Mouse (Mus musculus): ENCODE results near the gene Rnf17.

The Rnf17 gene

DNA sequence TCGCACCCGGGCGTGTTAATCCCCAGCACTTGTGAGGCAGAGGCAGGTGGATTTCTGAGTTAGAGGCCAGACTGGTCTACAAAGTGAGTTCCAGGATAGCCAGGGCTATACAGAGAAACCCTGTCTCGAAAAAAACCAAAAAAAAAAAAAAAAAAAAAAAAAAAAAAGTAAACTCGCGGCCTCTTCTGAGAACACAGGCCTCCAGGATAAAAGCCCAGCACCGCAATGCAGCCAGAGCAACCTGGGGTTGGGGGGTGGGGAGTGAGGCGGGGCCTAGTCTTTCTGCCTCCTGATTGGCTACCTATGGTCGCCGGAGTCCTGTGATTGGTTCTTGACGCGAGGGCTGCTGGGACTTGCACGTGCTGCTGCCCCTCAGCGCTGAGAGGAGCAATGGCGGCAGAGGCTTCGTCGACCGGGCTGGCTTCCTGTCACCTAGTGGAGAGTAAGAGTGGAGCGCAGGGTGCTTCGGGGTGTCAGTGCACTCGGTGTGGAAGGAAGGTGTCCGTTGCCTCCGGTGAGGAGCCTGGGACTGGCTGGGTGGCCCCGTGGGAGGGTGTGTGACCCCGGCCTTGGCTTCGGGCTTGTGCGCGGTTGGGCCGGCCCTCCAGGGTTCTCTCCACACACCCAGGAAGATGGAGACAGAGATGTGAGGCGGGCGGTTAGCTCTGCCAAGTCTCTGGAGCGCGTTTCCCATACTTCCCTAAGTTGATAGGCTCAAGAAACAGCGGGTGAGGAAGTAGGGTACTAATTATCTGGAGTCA lies at the start of gene Rnf17:
TSS of gene Rnf17 (plus strand) at position 271 of the 761 bp plus-strand sequence.
- no peak for DNase-seq

DNA sequence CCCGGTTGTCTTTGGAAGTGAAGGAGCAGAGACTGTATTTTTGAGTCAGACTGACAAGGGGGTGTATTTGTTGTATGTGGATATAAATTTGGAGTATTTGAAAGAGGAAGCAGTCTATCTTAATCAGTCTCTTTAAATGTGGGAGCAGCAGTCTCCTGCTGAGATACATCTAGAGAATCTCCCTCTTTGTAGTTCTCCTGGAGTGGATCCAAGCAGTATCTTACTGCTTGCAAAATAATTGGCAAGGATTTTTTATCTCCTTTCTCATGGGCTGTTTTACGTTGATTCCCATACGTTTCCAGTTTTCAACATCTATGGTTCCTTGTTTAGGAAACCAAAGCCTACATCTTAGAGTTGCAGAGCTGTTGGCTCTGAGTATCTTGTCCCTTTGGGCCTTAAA lies 47.6 kb upstream of the Rnf17 start:
- no peak for DNase-seq

DNA sequence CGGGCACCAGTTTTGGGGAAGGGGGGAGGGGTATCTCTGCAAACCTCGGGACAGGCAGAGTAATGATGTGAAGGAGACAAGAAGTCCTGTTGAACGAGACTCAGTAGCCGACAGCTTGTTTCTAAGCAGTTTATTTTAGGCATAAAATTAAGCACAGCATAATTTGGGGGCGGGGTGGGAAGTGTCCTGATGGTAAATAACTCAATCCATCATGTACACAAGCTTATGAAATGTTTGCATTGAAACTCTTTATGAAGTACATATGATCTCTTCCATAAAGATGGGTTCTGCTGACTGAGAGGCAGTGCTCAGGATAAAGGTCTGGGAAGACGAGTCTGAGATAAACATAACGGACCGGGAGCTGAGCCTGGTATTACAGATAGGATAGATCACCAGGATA lies 47.0 kb upstream of the Rnf17 start:
- no peak for DNase-seq

DNA sequence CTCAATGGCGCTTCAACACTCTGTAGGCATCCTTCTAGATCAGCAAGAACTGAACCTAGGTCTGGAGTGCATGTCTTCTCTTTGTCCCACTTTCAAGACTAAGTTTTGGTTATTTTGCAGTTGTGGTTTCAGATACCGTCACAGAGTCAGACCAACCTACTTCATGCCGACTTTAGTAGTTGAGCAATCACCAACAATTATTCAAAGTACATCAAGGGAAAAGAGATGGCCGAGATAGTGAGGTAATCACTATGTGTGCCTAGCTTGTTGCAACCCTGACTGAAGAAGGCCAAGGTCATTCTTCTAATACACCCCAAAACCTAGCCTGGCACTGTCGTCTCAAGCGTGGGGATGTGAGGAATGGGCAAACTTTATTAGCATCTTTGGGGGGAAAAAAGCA lies 46.2 kb upstream of the Rnf17 start:
- no peak for DNase-seq

DNA sequence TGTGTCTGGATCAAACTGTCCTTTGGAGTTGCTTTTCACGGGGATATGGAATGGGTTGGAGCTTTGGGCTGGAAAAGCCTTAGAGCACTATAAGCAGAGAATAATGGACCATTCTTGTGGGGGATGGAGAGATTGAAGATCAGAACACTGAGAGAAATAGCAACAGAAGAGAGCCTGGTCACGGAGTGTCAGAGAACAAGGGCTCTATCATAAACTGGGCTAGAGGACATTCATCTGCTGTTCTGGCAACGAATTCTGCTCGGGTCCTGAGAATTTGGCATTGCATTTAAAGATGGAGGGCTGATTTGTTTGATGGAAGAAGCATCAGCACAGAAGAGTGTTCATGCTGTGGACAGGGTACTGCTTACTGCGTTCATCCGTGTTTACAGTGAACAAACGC lies 44.0 kb upstream of the Rnf17 start:
- DNase-seq = no peak

DNA sequence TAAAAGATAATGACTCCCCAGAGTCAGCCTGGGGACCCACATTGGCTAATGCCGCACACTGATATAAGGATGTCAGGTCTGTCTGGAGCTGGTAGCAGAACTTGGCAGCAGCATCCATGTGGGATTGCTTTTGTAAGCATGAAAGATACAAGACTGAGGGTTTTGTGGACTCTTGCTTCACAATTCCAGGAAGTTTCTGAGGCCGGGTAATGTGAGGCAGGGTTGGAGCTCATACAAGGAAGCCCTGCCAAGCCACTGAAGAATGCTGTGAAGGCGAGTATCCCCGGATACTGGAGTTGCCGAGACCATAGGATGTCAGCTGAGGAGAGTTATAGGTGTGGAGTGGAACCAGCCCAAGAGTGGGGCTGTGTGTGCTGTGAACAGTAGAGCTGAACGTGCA lies 43.2 kb upstream of the Rnf17 start:
- no peak for DNase-seq

DNA sequence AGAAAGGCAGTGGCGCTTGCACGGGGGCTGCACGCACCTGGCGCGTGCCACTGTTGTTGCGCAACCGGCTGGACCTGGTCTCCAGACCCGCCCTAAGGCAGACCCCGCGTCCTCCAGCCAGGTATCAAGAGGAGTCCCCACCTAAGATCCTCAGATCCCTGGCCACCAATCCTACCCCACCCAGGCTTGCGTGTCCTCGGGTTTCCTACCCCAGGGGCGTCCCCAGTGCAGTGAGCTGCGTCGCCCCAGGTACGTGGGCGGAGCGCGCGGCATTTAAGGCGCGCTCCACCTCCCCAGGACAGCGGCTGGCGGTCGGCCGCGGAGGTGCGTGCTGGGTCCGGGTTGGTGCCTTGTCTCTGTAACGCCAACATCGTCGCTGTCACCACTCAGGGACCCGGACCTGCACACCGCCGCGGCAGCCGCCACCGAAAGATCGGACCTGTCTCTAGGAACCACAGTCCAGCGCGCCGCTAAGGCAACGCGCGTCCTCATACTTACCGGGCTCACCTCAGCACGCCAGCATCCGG lies 37.6 kb upstream of the Rnf17 start, which contains the start of gene Atp12a:
TSS of gene Atp12a (plus strand) at position 358 of the 527 bp plus-strand sequence.
- no peak for DNase-seq

DNA sequence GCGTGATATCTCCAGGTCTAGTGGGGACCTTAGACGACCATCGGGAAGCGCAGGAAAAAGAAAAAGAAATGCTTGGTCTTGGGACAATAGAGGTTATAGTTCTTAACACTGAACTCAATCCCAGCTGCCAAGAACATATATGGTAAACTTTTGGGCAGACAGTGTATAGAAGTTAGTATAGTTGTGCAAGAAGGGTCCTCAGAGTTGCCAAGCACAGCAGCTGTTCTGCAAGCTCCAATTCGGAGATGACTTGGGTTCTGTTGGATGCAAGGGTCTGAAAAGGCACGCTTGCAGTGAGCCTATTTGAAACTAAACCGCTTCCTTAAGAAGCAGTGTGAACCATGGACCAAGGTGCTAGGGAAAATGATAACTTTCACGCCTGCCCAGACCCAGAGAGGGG lies 37.1 kb upstream of the Rnf17 start:
- DNase-seq = no peak

DNA sequence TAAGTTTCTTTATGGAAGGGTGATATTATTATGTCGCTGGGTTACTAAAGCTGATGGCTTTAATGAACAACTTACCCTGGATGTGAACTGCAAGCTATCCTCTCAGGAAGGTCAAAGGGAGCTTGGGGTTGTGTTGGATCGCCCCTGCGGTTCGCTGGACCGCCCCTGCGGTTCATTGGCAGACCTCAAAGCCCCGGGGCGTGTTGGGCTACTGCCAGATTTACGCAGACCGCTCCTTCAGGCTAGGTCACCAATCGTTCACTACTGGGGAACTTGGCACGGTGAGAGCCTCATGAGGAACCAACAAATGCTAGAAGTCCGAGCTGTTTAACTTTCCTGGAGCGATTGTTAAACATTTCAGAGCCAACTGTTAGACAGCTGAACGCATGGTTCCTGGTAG lies 35.7 kb upstream of the Rnf17 start:
- DNase-seq = no peak

DNA sequence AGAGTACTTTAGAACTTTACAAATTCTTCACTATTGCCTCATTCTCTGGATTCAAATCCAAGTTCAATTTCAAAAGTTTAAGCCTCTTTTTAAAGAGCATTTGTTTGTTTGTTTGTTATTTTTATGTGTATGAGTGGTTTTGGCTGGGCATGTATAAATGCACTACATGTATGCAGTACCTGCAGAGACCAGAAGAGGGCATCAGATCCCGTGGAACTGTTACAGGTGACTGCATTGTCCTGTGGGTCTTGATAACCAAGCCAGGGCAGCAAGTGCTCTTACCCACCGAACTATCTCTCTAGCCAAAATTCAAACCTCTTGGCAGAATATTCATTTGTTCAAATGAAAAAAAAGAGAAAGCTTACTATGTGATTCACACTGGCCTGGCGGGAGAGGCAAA lies 33.5 kb upstream of the Rnf17 start:
- no peak for DNase-seq

DNA sequence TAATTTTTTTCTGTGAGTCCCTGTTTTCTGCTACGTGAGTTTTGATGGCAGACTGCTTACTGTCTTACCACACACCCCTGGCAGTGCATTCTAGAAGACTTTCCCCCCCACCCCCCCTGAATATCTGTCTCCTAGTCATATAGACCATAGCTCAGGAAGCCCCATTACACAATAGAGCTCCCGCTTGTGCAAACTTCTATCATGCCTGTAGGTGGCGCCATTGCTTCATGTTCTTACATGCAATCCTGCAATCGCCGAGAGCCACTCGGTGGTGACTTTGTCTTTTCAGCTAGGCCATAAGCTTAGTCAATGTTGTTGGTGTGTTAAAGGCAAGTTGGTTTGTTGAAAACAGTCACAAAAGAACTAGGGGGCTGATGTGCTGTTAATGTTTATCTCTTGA lies 26.6 kb upstream of the Rnf17 start:
- DNase-seq = peak; percentile 85

DNA sequence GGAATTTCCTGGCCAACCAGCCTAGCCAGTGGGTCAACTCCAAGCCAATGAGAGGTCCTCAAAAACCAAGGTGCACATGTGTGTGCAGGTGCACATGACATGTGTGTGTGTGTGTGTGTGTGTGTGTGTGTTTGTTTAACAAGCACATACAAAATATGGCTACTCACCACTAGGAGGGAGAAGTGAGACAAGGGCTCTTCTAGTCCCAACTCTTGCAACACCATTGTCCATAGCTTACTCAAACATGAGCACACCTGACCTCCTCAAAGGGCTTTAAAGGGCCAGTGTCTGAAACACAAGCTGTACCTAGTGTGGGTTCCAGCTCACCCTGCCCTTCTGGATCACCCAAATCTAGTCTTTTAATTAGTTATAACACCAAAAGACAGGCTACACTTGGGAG lies 24.6 kb upstream of the Rnf17 start:
- no peak for DNase-seq

DNA sequence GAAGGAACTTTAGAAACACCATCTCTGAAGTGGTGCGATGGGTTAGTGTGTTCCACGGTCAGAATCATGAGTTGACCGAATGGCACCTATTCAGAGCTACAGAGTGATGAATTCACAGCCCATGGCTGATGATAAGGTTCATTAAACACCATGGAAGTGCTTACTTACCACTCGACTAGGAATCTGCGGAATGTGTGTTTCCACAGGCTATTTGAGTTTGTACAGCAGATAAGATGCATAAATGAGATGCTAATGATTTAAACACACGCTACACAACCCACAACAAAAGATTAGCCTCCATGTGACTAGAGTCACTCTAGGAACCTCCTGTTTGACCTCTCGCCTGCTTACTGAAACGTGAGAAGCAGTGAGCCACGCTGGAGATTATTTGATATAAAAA lies 23.0 kb upstream of the Rnf17 start:
- no peak for DNase-seq

DNA sequence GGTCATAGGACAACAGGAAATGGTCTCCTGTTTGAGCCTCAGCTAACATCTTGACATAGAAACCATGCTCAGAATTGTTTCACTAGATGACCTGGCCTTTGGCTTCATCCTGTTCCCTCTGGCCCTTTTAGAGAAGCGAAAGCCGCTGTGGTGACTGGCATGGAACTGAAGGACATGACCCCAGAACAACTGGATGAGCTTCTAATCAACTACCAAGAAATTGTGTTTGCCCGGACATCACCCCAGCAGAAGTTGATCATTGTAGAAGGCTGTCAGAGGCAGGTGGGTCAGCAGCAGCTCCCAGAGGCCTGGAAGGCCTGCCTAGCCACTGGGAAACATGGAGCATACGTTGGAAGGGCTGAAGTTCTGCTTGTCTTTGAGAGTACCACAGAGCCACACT lies 20.0 kb upstream of the Rnf17 start:
- DNase-seq = no peak

DNA sequence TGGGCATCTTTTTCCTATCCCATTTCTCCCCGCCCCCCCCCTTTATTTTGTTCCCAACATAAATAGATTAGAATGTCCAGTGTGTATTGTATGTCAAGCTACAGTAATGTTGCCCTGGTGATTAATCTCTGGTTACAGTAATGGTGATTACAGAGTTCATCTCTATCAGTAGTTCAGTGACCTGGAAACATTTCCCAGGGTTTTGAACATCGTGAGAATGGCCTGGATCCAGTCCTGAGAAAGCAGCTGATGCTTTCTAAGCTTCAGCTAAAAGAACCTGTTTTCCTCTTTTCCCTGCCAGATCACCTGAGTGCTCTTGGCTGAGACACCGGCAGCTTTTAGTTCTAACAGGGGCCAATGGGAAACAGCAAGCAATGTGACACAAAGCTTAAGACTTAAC lies 12.1 kb upstream of the Rnf17 start:
- no peak for DNase-seq

DNA sequence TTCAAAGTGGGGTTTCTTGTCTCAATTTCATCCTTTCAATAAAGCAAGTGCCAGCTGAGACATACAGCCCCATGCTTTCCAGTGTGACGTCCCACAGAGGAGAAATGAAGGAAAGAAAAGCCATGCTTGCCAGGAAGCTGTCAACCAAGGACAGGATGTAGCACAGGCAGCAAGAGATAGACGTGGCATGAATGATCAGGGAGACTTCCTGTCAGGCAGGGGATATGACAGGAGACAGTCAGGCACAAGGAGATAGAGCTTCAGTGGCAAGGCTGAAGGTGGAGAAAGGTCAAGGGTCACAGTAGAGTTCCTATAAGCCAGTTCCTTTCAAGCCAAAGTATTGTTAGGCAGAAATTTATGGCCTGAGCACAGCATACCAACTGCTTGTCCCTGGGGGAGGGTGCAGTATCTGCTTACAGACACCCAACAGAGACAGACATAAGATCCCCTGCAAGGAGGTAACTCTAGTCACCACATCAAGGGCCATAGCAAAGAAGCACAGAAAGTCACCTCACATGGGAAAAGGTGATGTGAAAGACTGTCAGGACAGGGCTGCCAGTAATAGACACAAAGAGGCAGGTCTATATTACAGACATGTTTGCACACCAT lies 8.6 kb upstream of the Rnf17 start:
- no peak for DNase-seq

DNA sequence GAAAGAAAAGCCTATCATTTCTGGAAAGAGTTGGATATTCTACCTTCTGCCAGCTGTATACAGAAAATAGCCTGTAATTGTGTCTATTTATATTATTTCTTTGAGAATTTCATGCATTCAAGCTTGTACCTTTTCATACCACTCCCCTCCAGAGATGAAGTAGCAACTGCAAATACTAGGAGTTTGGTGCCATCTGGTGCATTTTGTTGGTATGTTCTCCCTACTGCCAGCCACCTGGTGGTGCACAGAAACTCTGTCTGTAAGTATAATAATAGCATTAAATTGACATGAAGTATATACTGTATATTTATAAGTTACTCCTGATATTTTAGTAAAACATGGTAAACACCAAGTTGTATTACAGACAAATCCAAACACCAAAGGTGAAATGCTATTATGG lies 4.4 kb upstream of the Rnf17 start:
- peak; percentile 32 for DNase-seq

DNA sequence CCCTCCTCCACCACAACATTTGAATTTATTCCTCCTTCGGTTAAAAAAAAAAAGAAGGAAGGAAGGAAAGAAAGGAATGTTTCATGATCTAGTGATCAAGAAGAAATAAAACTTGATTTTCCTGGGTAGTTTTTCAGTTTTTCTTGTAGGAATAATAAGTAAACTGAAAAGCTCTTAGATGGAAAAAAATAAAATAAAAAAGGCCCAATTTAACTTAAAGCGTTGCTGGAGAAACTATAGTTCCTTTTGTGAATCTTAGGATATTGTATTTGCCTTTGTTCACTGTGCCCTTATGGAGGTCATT lies 643 bp downstream of the Rnf17 start:
- DNase-seq = no peak

DNA sequence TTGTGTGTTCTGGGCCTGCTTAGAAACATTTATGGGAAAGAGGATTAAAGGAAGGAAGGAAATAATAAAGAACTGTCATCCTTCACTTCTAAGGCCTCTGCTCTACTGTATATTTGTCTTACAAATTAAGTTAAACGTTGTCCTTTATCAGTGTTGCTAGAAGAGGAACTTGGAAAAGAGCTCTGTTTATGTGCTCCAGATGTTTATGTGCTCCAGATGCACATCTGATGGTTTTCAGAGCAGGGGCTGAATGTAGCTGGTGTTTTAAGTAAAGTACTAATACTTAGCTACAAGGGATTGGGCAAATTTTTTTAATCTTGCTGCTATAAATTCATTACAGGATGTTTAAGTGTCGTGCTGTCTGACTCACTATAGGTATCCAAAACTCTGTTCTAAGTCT lies 59.7 kb downstream of the Rnf17 start:
- no peak for DNase-seq

DNA sequence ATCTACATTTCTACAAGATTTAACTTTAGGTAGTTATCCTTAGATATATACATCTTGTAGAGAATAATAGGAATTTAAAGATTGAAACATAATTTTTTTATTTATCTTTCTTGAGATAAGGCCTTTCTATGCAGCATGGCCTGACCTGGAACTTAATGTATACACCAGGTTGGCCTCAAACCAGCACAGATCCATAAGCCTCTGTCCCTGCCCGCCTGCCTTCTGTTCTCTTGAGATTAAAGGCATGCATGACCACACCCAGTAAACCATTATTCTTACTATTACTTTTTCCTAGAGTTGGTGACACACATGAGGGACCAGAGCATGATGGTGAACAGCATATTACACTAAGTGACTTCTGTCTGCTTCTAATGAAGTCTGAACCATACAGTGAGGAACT lies 60.3 kb downstream of the Rnf17 start:
- no peak for DNase-seq

DNA sequence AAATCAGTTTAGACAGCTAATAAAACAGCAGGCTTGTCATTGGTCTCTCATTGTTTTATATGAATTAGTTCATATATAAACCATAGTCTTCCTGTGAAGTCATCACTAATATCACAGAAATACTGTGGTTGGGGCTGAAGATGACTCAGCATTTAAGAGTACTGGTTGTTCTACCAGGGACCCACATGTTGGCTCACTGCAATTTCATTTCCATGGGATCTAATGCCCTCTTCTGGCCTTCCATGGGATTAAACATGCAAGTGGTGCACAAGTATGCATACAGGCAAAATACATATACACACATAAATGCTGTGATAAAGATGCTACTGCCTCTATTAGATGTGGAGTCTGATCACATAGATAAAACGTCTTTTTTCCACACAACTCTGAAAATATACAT lies 65.8 kb downstream of the Rnf17 start:
- DNase-seq = no peak

DNA sequence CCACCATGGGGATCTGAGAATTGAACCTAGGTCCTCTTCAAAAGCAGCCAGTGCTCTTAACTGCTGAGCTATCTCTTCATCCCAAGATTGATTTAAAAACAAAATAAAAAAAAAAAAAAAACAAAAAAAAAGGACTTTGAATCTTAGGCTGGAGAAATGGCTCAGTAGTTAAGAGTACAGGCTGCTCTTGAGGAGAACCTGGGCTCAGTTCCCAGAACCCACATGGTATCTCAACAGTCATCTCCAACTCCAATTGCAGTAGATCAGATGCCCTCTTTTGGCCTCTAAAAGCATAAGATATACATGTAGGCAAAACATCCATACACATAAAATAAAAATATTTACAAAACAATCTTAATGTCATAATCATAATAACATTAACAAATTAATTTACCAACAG lies 87.4 kb downstream of the Rnf17 start:
- no peak for DNase-seq

DNA sequence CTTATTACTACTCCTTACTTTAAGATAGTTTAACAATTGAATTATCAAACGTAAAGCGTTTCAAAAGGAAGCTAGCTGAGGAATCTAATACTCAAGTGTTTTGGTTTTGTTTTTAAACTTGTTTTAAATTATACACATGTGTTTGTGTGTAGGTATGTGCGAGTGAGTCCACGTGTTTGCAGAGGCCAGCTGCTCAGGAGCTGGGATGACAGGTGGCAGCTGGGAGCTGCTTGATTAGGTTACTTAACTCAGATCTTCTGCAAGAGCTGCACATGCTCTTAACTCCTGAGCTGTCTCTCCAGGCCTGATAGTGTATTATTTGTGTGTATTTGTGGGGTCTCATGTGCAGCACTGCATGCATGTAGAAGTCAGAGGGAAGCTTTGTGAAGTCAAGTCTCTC lies 100.0 kb downstream of the Rnf17 start:
- no peak for DNase-seq

DNA sequence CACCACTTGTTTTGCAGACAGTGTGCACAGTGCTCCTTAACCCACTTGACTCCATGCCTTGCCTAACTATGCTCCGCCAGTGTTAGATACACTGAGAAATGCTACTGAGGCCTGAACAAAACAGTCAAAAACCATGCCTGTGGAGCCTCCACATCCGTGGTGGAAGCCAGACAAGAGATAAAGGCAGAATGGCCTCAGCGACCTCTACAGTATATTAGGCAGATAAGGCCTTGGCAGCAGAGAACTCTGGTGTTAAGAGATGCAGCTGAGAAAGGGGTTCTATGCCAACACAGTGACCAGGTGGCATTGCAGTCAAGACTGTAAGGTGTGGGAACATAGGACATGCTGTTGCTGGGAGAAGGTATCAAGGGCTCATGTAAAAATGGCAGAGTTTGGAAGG lies 104.4 kb downstream of the Rnf17 start:
- DNase-seq = no peak

DNA sequence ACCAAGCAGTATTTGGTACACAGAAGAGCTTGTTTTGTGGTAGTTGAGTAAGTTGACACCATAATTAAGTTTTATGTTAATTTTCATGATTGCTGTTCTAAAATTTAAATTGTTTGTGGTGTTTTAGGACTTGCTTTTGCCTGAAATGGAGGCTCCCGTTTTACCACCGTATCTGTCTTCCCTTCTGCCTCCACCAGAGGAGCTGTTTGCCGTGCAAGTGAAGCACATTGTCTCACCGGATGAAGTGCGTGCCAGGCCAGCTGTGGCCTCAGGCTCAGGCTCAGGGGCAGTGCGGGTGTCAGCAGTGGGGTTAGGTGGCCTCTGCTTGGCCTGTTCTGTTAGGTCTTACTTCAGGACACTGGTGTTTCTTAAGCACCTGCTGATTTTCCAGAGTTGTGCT lies 109.7 kb downstream of the Rnf17 start:
- DNase-seq = peak; percentile 5

Measured in right cerebral cortex, postnatal 14 days (tissue).